Mouse (Mus musculus) heart, embryonic 10.5 days (tissue): Measurements from ENCODE around the gene Ccdc14. TPM values are rescaled to one million over a fixed set of nuclear protein-coding genes. Genes with fewer than 3 reads are reported as not detected.

Source experiments
- DNase-seq: peaks from one replicate; pipeline ENCODE4 v3.0.0-alpha.2; 2017; ENCODE audit warnings: low spot score
- H3K27ac ChIP-seq: fragments of 300-500 bp; sonication (generic); 2 replicates; pipeline ENCODE4 v1.5.1; 2016; ENCODE audit warnings: mild to moderate bottlenecking
- H3K27me3 ChIP-seq: fragments of 300-500 bp; sonication (generic); 2 replicates; pipeline ENCODE4 v1.6.1; 2016; ENCODE audit warnings: mild to moderate bottlenecking; ENCODE audit not compliant: poor library complexity, insufficient read depth, severe bottlenecking
- H3K36me3 ChIP-seq: fragments of 300-500 bp; sonication (generic); 2 replicates; pipeline ENCODE4 v1.6.1; 2016; ENCODE audit warnings: mild to moderate bottlenecking, moderate library complexity
- H3K4me1 ChIP-seq: fragments of 300-500 bp; sonication (generic); 2 replicates; pipeline ENCODE4 v1.6.1; 2016; ENCODE audit warnings: mild to moderate bottlenecking
- H3K4me3 ChIP-seq: fragments of 300-500 bp; sonication (generic); 2 replicates; pipeline ENCODE4 v1.5.1; 2016; ENCODE audit warnings: mild to moderate bottlenecking, moderate library complexity
- H3K9me3 ChIP-seq: fragments of 300-500 bp; sonication (generic); 2 replicates; pipeline ENCODE4 v1.6.1; 2016; ENCODE audit warnings: mild to moderate bottlenecking, moderate library complexity
- WGBS: fragments of 180-500 bp; shearing (Covaris S2); methylation state at CpG from one replicate; pipeline ENCODE4 v1.1.7; 2016; 5-methylcytosine and 5-hydroxymethylcytosine counted together
- polyA plus RNA-seq: library from polyadenylated mRNA; unstranded; fragments of >200 nt; fragmentation: Nextera tagmentation; extraction: Ambion mirVana; gene quantifications from 2 replicates; pipeline ENCODE4 v1.2.1, GENCODE M21; 2016

Gene Ccdc14
- polyA plus RNA-seq, 1 experiment from 2014 or later: 8.3 TPM

GRCm38 (mm10) chr16:34768436-34768835, 78.0 kb downstream of the Ccdc14 start:
- Histone ChIP-seq H3K27me3 (no peaks in the 10 kb centered on the region), H3K4me3 (no peak overlapping the region), H3K4me1 (no peaks in the 10 kb centered on the region), H3K9me3 (no peaks in the 10 kb centered on the region), H3K27ac (no peak overlapping the region), H3K36me3 (no peaks in the 10 kb centered on the region)
- no peak for DNase-seq
- WGBS: 55% methylated on average over 4 of the region's 4 CpGs

- no peaks in the 10 kb centered on the region for H3K9me3 ChIP-seq
- no peaks in the 10 kb centered on the region for H3K36me3 ChIP-seq
- no peaks in the 10 kb centered on the region for H3K4me1 ChIP-seq
- WGBS: 90% methylated on average over 4 of the region's 4 CpGs
- no peaks in the 10 kb centered on the region for H3K27me3 ChIP-seq
- no peak for DNase-seq
- no peak overlapping the region for H3K4me3 ChIP-seq
- no peak overlapping the region for H3K27ac ChIP-seq
Measured at GRCm38 (mm10) chr16:34770127-34770526, 79.7 kb downstream of the Ccdc14 start.

GRCm38 (mm10) chr16:34772445-34773032, 82.1 kb downstream of the Ccdc14 start:
- no peak for DNase-seq
- H3K9me3 ChIP-seq: no peaks in the 10 kb centered on the region
- H3K27me3 ChIP-seq: no peaks in the 10 kb centered on the region
- 87% methylated on average over 4 of the region's 4 CpGs for WGBS
- no peaks in the 10 kb centered on the region for H3K4me1 ChIP-seq
- H3K27ac ChIP-seq: no peak overlapping the region
- no peak overlapping the region for H3K4me3 ChIP-seq
- no peaks in the 10 kb centered on the region for H3K36me3 ChIP-seq

Other genes starting within 250 kb of the Ccdc14 start
- 18.4 and 22.8 TPM in 2 replicates for gene Kalrn, start 117.1 kb upstream of the Ccdc14 start, polyA plus RNA-seq
- gene Ropn1, start 40.7 kb upstream of the Ccdc14 start, polyA plus RNA-seq: 0.55 and 0.57 TPM in 2 replicates
- 3.6 and 3.7 TPM in 2 replicates for gene Mylk, start 54.6 kb downstream of the Ccdc14 start, polyA plus RNA-seq